Mouse (Mus musculus) spleen, adult 2 months (tissue): Measurements from ENCODE around the gene Gtf3c2. TPM values are rescaled to one million over a fixed set of nuclear protein-coding genes. Genes with fewer than 3 reads are reported as not detected.

Experiments used
- DNase-seq, 2 experiments: peaks; one replicate each; pipeline versions ENCODE4 v3.0.0 to v3.0.0-alpha.2; 2012 to 2021; ENCODE audit warnings: low spot score in 2 of 2, low read depth in 1 of 2
- H3K27ac ChIP-seq: fragments of 200-500 bp; 2 replicates; pipeline ENCODE4 v1.5.1; 2012; ENCODE audit warnings: low read length, inconsistent platforms; ENCODE audit not compliant: insufficient read depth
- H3K27me3 ChIP-seq: fragments of 200-500 bp; 2 replicates; pipeline ENCODE4 v1.6.1; 2012; ENCODE audit warnings: mild to moderate bottlenecking, moderate library complexity, low read length, inconsistent platforms; ENCODE audit not compliant: control insufficient read depth, insufficient read depth
- H3K36me3 ChIP-seq: fragments of 200-500 bp; 2 replicates; pipeline ENCODE4 v1.6.1; 2012; ENCODE audit warnings: mild to moderate bottlenecking, low read length, inconsistent platforms; ENCODE audit not compliant: control insufficient read depth, insufficient read depth
- H3K4me1 ChIP-seq: fragments of 200-500 bp; 2 replicates; pipeline ENCODE4 v1.6.1; 2011; ENCODE audit warnings: inconsistent platforms; ENCODE audit not compliant: control insufficient read depth, insufficient read depth, insufficient read length
- H3K4me3 ChIP-seq: fragments of 200-500 bp; 2 replicates; pipeline ENCODE4 v1.5.1; 2011; ENCODE audit warnings: mild to moderate bottlenecking, inconsistent platforms; ENCODE audit not compliant: insufficient read depth, insufficient read length; ENCODE audit errors: extremely low read depth
- CTCF ChIP-seq: fragments of 200-500 bp; IDR thresholded peaks from 2 replicates; pipeline ENCODE4 v1.5.1; 2011; ENCODE audit warnings: mild to moderate bottlenecking, inconsistent platforms; ENCODE audit not compliant: insufficient read depth, insufficient read length, insufficient replicate concordance; ENCODE audit errors: extremely low read depth
- POLR2A ChIP-seq: fragments of 200-500 bp; IDR thresholded peaks from 2 replicates; pipeline ENCODE4 v1.6.1; 2011; ENCODE audit warnings: low read depth, low read length, inconsistent platforms
- WGBS: fragments of 180-500 bp; shearing (Covaris S2); methylation state at CpG from one replicate; pipeline ENCODE4 v1.1.7; 2018; 5-methylcytosine and 5-hydroxymethylcytosine counted together
- polyA plus RNA-seq: library from polyadenylated mRNA; depleted of rRNA; stranded (reverse); fragments of >200 nt; gene quantifications from 2 replicates; pipeline ENCODE4 v1.2.3, GENCODE M21; 2012; rRNA removed

Gtf3c2 gene
- polyA plus RNA-seq, result 47.3 and 48.9 TPM in 2 replicates

GRCm38 (mm10) chr5:31179766-31180630 lies at the start of gene Gtf3c2, which contains the start of gene Gm29609:
TSS of gene Gtf3c2 (minus strand) at chr5:31180144.
TSS of gene Gm29609 (minus strand) at chr5:31179911.
- no peaks in the 10 kb centered on the region for H3K27me3 ChIP-seq
- under 1% methylated on average over 59 of the region's 59 CpGs for WGBS
- H3K4me1 ChIP-seq, result peaks cover 3% of the 10 kb centered on the region; the same call in 1 of the 2 replicates
- DNase-seq, result peak; percentile 93 to 95
- H3K27ac ChIP-seq, result peak within 1 kb of the TSS; percentile 91
- TF ChIP-seq CTCF (no peak), POLR2A (peak; percentile 75; the same call in 1 of the 2 replicates)
- peak within 1 kb of the TSS; percentile 87 for H3K4me3 ChIP-seq
- H3K36me3 ChIP-seq, result no peaks in the 10 kb centered on the region; the same call in 1 of the 2 replicates

- Histone ChIP-seq H3K27me3 (no peaks in the 10 kb centered on the region), H3K4me3 (no peak overlapping the region), H3K36me3 (no peaks in the 10 kb centered on the region), H3K4me1 (no peaks in the 10 kb centered on the region; the same call in 1 of the 2 replicates), H3K27ac (no peak overlapping the region; the same call in 1 of the 2 replicates)
- TF ChIP-seq POLR2A, result no peak
- no peak for TF ChIP-seq CTCF
- 58% methylated on average over 1 of the region's 1 CpGs for WGBS
- DNase-seq, result no peak
Observed at GRCm38 (mm10) chr5:31226641-31227040, 46.7 kb upstream of the Gtf3c2 start.

- DNase-seq, result no peak
- Histone ChIP-seq H3K36me3 (no peaks in the 10 kb centered on the region), H3K4me3 (no peak overlapping the region), H3K27me3 (no peaks in the 10 kb centered on the region), H3K27ac (no peak overlapping the region), H3K4me1 (peaks cover 5% of the 10 kb centered on the region; the same call in 1 of the 2 replicates)
- TF ChIP-seq CTCF, result no peak
- no peak for TF ChIP-seq POLR2A
- WGBS, result 93% methylated on average over 9 of the region's 9 CpGs
Observed at GRCm38 (mm10) chr5:31222696-31223095, 42.8 kb upstream of the Gtf3c2 start.

- H3K27me3 ChIP-seq, result no peaks in the 10 kb centered on the region
- peak overlapping the region; percentile 95 for H3K4me3 ChIP-seq
- no peaks in the 10 kb centered on the region for H3K36me3 ChIP-seq
- H3K4me1 ChIP-seq, result peaks cover 8% of the 10 kb centered on the region
- no peak for TF ChIP-seq POLR2A
- no peak for TF ChIP-seq CTCF
- WGBS, result 35% methylated on average over 11 of the region's 11 CpGs
- peak overlapping the region; percentile 91 for H3K27ac ChIP-seq
- DNase-seq, result peak in 1 of 2 experiments; percentile 13
Observed at GRCm38 (mm10) chr5:31221304-31221945, 41.5 kb upstream of the Gtf3c2 start.

- under 1% methylated on average over 61 of the region's 70 CpGs for WGBS
- H3K4me3 ChIP-seq, result peak within 1 kb of the TSS; percentile 95
- DNase-seq, result peak; percentile 88 to 97
Observed at GRCm38 (mm10) chr5:31220448-31221303, 40.7 kb upstream of the Gtf3c2 start, which contains the start of gene Ppm1g. TSS of gene Ppm1g (minus strand) at chr5:31220687.

GRCm38 (mm10) chr5:31219911-31220447 lies 40.0 kb upstream of the Gtf3c2 start:
- under 1% methylated on average over 40 of the region's 40 CpGs for WGBS
- Histone ChIP-seq H3K4me1 (peaks cover 8% of the 10 kb centered on the region), H3K36me3 (no peaks in the 10 kb centered on the region), H3K27me3 (no peaks in the 10 kb centered on the region), H3K27ac (peak overlapping the region; percentile 93), H3K4me3 (peak overlapping the region; percentile 95)
- DNase-seq, result no peak
- TF ChIP-seq POLR2A, result no peak
- TF ChIP-seq CTCF, result no peak

More at GRCm38 (mm10) chr5:31220448-31221303, 40.7 kb upstream of the Gtf3c2 start, which contains the start of gene Ppm1g:
- TF ChIP-seq CTCF (no peak), POLR2A (peak; percentile 95)
- no peaks in the 10 kb centered on the region for H3K27me3 ChIP-seq
- no peaks in the 10 kb centered on the region for H3K36me3 ChIP-seq
- H3K4me1 ChIP-seq, result peaks cover 8% of the 10 kb centered on the region
- H3K27ac ChIP-seq, result peak within 1 kb of the TSS; percentile 93
